Mouse (Mus musculus): ENCODE measurements around the gene Lbh. TPM values are rescaled to one million over a fixed set of nuclear protein-coding genes. Genes with fewer than 3 reads are reported as not detected.

Lbh gene
- polyA plus RNA-seq, 2 experiments = 0.85 to 6.2 TPM

DNA sequence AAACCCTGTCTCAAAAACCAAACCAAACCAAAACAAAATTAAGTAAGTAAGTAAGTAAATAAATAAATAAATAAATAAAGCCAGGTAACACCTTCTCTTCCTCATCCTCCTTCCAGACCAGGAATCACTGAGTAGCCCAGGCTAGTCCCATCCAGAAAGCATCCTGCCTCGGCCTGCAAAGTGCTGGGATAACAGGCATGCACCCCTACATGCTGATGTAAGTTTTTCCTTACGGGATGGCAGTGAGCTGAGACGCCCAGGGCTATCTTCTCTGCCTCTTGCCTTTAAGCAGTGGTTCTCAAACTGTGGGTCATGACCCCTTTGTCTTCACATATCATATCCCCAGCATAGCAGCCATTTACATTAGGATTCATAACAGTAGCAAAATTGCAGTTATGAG is 9.5 kb upstream of the Lbh start:
- H3K27me3 ChIP-seq (ENCODE audit: control insufficient read depth, insufficient read depth, low read length) = no peaks in the 10 kb centered on the region
- H3K27ac ChIP-seq = no peak overlapping the region
- H3K4me2 ChIP-seq (ENCODE audit: low read depth) = no peak overlapping the region
- ATAC-seq (ENCODE audit: insufficient read depth) = no peak
- no peak overlapping the region for H3K9ac ChIP-seq (replicated peaks)
- H3K36me3 ChIP-seq (replicated peaks; ENCODE audit: control insufficient read depth, insufficient read depth, low read depth) = no peaks in the 10 kb centered on the region
- no peaks in the 10 kb centered on the region for H3K4me1 ChIP-seq (replicated peaks; ENCODE audit: control insufficient read depth in 2 of 2, insufficient read depth in 2 of 2, low read length in 1 of 2)
- no peaks in the 10 kb centered on the region for H3K9me3 ChIP-seq (ENCODE audit: control insufficient read depth, low read length)
- WGBS (ENCODE audit: insufficient replicate concordance) = 47% methylated on average over 3 of the region's 3 CpGs
- no peak for TF ChIP-seq CTCF (IDR thresholded peaks at IDR 0.05; ENCODE audit: low read depth)
- no peak for TF ChIP-seq EP300 (IDR thresholded peaks at IDR 0.05; ENCODE audit: low read depth)
- no peak for DNase-seq (ENCODE audit: low read depth in 3 of 3, low spot score in 3 of 3)
- H3K4me3 ChIP-seq (ENCODE audit: insufficient read depth in 1 of 2, low read depth in 2 of 2, low read length in 2 of 2) = no peak overlapping the region

DNA sequence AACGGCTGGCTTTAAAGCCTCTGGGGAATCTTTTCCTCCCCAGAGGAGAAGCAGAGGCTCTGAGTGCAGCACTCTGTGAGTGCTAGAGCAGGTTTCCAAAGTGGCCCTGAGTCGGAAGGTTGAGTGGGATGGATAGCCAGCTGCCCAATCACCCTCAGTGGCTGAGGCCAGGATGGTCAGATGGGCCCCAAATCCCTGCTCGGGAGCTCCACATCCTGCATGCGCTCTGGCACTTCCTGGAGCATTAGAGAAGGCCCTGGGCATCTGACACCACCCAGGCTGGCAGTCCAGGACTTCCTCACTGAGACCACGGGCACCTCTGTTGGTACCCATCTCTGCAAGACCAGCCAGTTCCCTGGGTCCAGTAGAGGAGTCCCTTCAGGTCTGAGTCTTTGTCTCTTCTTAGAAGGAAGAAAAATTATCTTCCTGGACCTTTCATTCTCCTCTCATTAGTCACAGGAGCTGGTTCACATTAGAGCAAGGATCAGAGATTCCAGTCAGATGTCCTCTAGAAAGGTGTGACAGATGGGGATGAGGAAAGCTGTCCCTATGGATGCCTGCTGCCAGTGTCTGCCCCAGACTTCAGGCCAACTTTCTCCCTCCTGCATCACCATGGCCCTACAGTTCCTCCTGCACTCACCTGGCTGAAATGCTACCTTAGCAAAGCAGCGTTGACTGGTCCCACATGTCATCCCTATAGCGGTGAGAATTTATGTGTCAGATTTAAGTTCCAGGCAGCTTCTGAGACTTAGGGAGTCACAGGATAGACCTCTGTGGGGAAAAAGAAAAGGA is 8.8 kb upstream of the Lbh start:
- Histone ChIP-seq H3K9me3 (ENCODE audit: control insufficient read depth, low read length) (no peaks in the 10 kb centered on the region), H3K27me3 (ENCODE audit: control insufficient read depth, insufficient read depth, low read length) (no peaks in the 10 kb centered on the region), H3K27ac (no peak overlapping the region), H3K4me3 (ENCODE audit: insufficient read depth in 1 of 2, low read depth in 2 of 2, low read length in 2 of 2) (no peak overlapping the region), H3K9ac (replicated peaks) (no peak overlapping the region), H3K4me1 (replicated peaks; ENCODE audit: control insufficient read depth in 2 of 2, insufficient read depth in 2 of 2, low read length in 1 of 2) (no peaks in the 10 kb centered on the region), H3K36me3 (replicated peaks; ENCODE audit: control insufficient read depth, insufficient read depth, low read depth) (no peaks in the 10 kb centered on the region), H3K4me2 (ENCODE audit: low read depth) (no peak overlapping the region)
- ATAC-seq (ENCODE audit: insufficient read depth) (no peak), DNase-seq (ENCODE audit: low read depth in 3 of 3, low spot score in 3 of 3) (no peak)
- no peak for TF ChIP-seq EP300 (IDR thresholded peaks at IDR 0.05; ENCODE audit: low read depth)
- TF ChIP-seq CTCF (IDR thresholded peaks at IDR 0.05; ENCODE audit: low read depth) = no peak
- 63% methylated on average over 7 of the region's 7 CpGs for WGBS (ENCODE audit: insufficient replicate concordance)

DNA sequence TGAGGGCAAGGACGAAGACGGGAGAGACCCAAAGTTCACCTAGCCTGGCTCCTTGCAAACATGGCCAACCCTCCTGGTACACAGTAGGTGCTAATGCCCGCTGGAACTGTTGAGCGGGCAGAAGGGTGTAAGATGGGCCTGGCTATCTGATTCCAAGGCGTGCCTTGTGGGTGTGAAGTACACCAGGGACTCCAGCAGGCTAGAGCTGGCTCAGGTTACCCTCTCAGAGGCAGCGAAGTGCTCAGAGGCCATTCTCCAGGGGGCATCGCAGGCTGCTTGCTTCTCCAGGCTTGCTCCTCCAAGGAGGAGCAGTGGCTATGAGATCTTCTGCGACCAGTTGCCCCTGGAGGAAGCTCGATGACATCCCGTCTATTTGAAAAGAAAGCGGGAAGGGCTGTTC is 6.8 kb upstream of the Lbh start:
- Histone ChIP-seq H3K27ac (no peak overlapping the region), H3K4me2 (ENCODE audit: low read depth) (no peak overlapping the region), H3K4me3 (ENCODE audit: insufficient read depth in 1 of 2, low read depth in 2 of 2, low read length in 2 of 2) (no peak overlapping the region), H3K36me3 (replicated peaks; ENCODE audit: control insufficient read depth, insufficient read depth, low read depth) (no peaks in the 10 kb centered on the region), H3K9ac (replicated peaks) (no peak overlapping the region), H3K4me1 (replicated peaks; ENCODE audit: control insufficient read depth in 2 of 2, insufficient read depth in 2 of 2, low read length in 1 of 2) (no peaks in the 10 kb centered on the region), H3K27me3 (ENCODE audit: control insufficient read depth, insufficient read depth, low read length) (peaks cover under 1% of the 10 kb centered on the region), H3K9me3 (ENCODE audit: control insufficient read depth, low read length) (no peaks in the 10 kb centered on the region)
- TF ChIP-seq CTCF (IDR thresholded peaks at IDR 0.05; ENCODE audit: low read depth) = no peak
- no peak for TF ChIP-seq EP300 (IDR thresholded peaks at IDR 0.05; ENCODE audit: low read depth)
- ATAC-seq (ENCODE audit: insufficient read depth) = no peak
- WGBS (ENCODE audit: insufficient replicate concordance) = 60% methylated on average over 11 of the region's 11 CpGs
- DNase-seq (ENCODE audit: low read depth in 3 of 3, low spot score in 3 of 3) = no peak

DNA sequence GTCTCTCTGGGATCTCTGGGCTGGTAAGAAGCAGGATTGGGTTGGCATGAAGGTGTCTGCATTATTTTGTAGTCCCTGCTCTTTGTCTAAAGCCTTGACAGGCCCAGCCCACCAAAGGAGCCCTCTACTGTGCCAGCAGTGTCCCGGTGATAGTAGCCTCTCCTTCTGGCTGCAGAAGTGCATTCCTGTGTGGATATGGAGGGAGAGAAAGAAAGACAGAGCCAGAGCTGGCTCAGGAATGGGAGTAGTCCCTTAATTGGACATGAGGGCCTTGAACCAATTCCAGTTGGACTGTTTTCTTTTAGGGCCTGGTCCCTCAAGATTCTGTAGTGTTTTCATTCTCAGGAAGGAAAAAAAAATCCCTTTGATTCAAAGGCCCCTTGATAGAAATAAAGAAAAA is 6.4 kb upstream of the Lbh start:
- no peaks in the 10 kb centered on the region for H3K4me1 ChIP-seq (replicated peaks; ENCODE audit: control insufficient read depth in 2 of 2, insufficient read depth in 2 of 2, low read length in 1 of 2)
- DNase-seq (ENCODE audit: low read depth in 3 of 3, low spot score in 3 of 3) (no peak), ATAC-seq (ENCODE audit: insufficient read depth) (no peak)
- no peaks in the 10 kb centered on the region for H3K36me3 ChIP-seq (replicated peaks; ENCODE audit: control insufficient read depth, insufficient read depth, low read depth)
- H3K9ac ChIP-seq (replicated peaks) = no peak overlapping the region
- no peaks in the 10 kb centered on the region for H3K9me3 ChIP-seq (ENCODE audit: control insufficient read depth, low read length)
- TF ChIP-seq EP300 (IDR thresholded peaks at IDR 0.05; ENCODE audit: low read depth) (no peak), CTCF (IDR thresholded peaks at IDR 0.05; ENCODE audit: low read depth) (no peak)
- no peak overlapping the region for H3K4me3 ChIP-seq (ENCODE audit: insufficient read depth in 1 of 2, low read depth in 2 of 2, low read length in 2 of 2)
- peaks cover 5% of the 10 kb centered on the region for H3K27me3 ChIP-seq (ENCODE audit: control insufficient read depth, insufficient read depth, low read length)
- WGBS (ENCODE audit: insufficient replicate concordance) = 60% methylated on average over 1 of the region's 1 CpGs
- H3K4me2 ChIP-seq (ENCODE audit: low read depth) = no peak overlapping the region
- no peak overlapping the region for H3K27ac ChIP-seq

DNA sequence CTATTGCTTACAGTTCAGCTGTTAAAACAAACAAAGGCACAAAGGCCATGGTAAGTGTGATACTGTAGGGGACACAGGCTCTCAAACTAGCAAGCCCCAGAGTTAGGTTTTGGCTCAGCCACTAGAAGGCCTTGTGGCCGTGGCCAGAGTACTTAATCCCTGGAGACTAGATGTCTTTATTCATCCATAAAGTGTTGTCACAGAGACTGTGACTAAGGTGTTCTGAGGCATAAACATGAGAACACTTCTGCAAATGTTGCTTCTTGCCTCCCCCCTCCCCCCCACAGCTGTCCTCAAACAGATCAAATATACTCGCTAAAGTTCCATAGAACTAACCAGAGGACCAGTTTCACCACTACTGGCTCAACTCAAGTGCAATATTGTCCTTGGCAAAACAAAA is 4.0 kb upstream of the Lbh start:
- Histone ChIP-seq H3K9ac (replicated peaks) (no peak overlapping the region), H3K4me3 (ENCODE audit: insufficient read depth in 1 of 2, low read depth in 2 of 2, low read length in 2 of 2) (no peak overlapping the region), H3K27me3 (ENCODE audit: control insufficient read depth, insufficient read depth, low read length) (peaks cover 26% of the 10 kb centered on the region), H3K27ac (no peak overlapping the region), H3K4me2 (ENCODE audit: low read depth) (no peak overlapping the region), H3K4me1 (replicated peaks; ENCODE audit: control insufficient read depth in 2 of 2, insufficient read depth in 2 of 2, low read length in 1 of 2) (peaks cover 0 to 2% of the 10 kb centered on the region in 2 experiments; a peak in 1 of 4 replicates), H3K36me3 (replicated peaks; ENCODE audit: control insufficient read depth, insufficient read depth, low read depth) (no peaks in the 10 kb centered on the region), H3K9me3 (ENCODE audit: control insufficient read depth, low read length) (no peaks in the 10 kb centered on the region)
- ATAC-seq (ENCODE audit: insufficient read depth) = no peak
- WGBS (ENCODE audit: insufficient replicate concordance) = 55% methylated on average over 2 of the region's 2 CpGs
- TF ChIP-seq EP300 (IDR thresholded peaks at IDR 0.05; ENCODE audit: low read depth) (no peak), CTCF (IDR thresholded peaks at IDR 0.05; ENCODE audit: low read depth) (no peak)
- DNase-seq (ENCODE audit: low read depth in 3 of 3, low spot score in 3 of 3) = no peak
